Mouse (Mus musculus) ES-E14 (cell line): ENCODE measurements around the gene Smad3. TPM values are rescaled to one million over a fixed set of nuclear protein-coding genes. Genes with fewer than 3 reads are reported as not detected.

ENCODE experiments used
- DNase-seq: peaks from one replicate; pipeline ENCODE4 v3.0.0-alpha.2; 2013; ENCODE audit warnings: low read depth, low spot score
- H3K27ac ChIP-seq: 2 replicates; pipeline ENCODE4 v1.5.1; 2012; ENCODE audit warnings: low read depth, mild to moderate bottlenecking, low read length, moderate library complexity, mixed read lengths; ENCODE audit not compliant: poor library complexity, insufficient read depth, severe bottlenecking
- H3K36me3 ChIP-seq: 2 replicates; pipeline ENCODE4 v1.6.1; 2012; ENCODE audit warnings: mild to moderate bottlenecking, low read length, moderate library complexity, mixed read lengths; ENCODE audit not compliant: control insufficient read depth, poor library complexity, insufficient read depth, severe bottlenecking
- H3K4me1 ChIP-seq, 2 experiments: fragments of 150-350 bp in 1 of 2; sonication (generic) in 1 of 2; 2 replicates each; pipeline ENCODE4 v1.6.1; 2012; ENCODE audit warnings: low read length in 2 of 2, mild to moderate bottlenecking in 1 of 2, mixed read lengths in 1 of 2; ENCODE audit not compliant: control insufficient read depth in 2 of 2, insufficient read depth in 2 of 2, poor library complexity in 1 of 2
- H3K4me3 ChIP-seq, 2 experiments: fragments of 150-350 bp in 1 of 2; sonication (generic) in 1 of 2; 2 replicates each; pipeline ENCODE4 v1.5.1; 2012; ENCODE audit warnings: low read length in 2 of 2, low read depth in 1 of 2, mild to moderate bottlenecking in 1 of 2, mixed read lengths in 1 of 2; ENCODE audit not compliant: insufficient read depth in 1 of 2, poor library complexity in 1 of 2, severe bottlenecking in 1 of 2
- H3K9ac ChIP-seq: 2 replicates; pipeline ENCODE4 v1.6.1; 2012; ENCODE audit warnings: low read depth, mild to moderate bottlenecking, low read length, mixed read lengths; ENCODE audit not compliant: poor library complexity, insufficient read depth, severe bottlenecking
- H3K9me3 ChIP-seq: fragments of 150-350 bp; sonication (generic); 2 replicates; pipeline ENCODE4 v1.6.1; 2012; ENCODE audit warnings: low read depth, mild to moderate bottlenecking, low read length; ENCODE audit not compliant: control insufficient read depth, insufficient read depth
- CHD2 ChIP-seq: IDR thresholded peaks from 2 replicates; pipeline ENCODE4 v1.6.1; 2014; ENCODE audit warnings: mild to moderate bottlenecking, low read depth, low read length, inconsistent platforms
- HCFC1 ChIP-seq: IDR thresholded peaks from 2 replicates; pipeline ENCODE4 v1.6.1; 2012; ENCODE audit warnings: low read length, inconsistent platforms, borderline replicate concordance; ENCODE audit not compliant: insufficient read depth
- MAFK ChIP-seq: IDR thresholded peaks from 2 replicates; pipeline ENCODE4 v1.6.1; 2014; ENCODE audit warnings: mild to moderate bottlenecking, low read depth, low read length, inconsistent platforms; ENCODE audit not compliant: insufficient read depth
- ZC3H11A ChIP-seq: IDR thresholded peaks from 2 replicates; pipeline ENCODE4 v1.6.1; 2012; ENCODE audit warnings: low read depth, mild to moderate bottlenecking, inconsistent platforms, low read length, borderline replicate concordance
- ZNF384 ChIP-seq: IDR thresholded peaks from 2 replicates; pipeline ENCODE4 v1.6.1; 2012; ENCODE audit warnings: low read depth, low read length, inconsistent platforms
- in situ Hi-C, 2 experiments: fragments of 600-800 bp; cut with MboI; formaldehyde crosslinking; loops; one replicate each; pipeline ENCODE4 v1.15.1; 2025; ENCODE audit warnings: low sequenced_read_pairs in 2 of 2, inconsistent platforms in 1 of 2; ENCODE audit not compliant: unreplicated experiment in 2 of 2
- total RNA-seq: library from RNA; depleted of rRNA; stranded (reverse); fragments of 300-350 nt; gene quantifications from 2 replicates; pipeline ENCODE4 v1.2.3, GENCODE M21; 2012

Smad3 gene
- total RNA-seq, 1 experiment, result 15.2 TPM

- H3K27ac ChIP-seq, result no peak overlapping the region
- in situ Hi-C loops, result no loop called here
- DNase-seq, result no peak
- no peaks in the 10 kb centered on the region for H3K36me3 ChIP-seq
- H3K9ac ChIP-seq, result no peak overlapping the region
- TF ChIP-seq MAFK (no peak), HCFC1 (no peak), CHD2 (no peak), ZNF384 (no peak), ZC3H11A (no peak)
- H3K4me1 ChIP-seq, result no peaks in the 10 kb centered on the region
- H3K4me3 ChIP-seq, result no peak overlapping the region
- no peaks in the 10 kb centered on the region for H3K9me3 ChIP-seq
These were observed 84.8 kb downstream of the Smad3 start for GRCm38 (mm10) chr9:63672797-63673493.

- no peak for DNase-seq
- TF ChIP-seq ZNF384 (no peak), MAFK (no peak), ZC3H11A (no peak), CHD2 (no peak), HCFC1 (no peak)
- H3K4me1 ChIP-seq, result no peaks in the 10 kb centered on the region
- no peak overlapping the region for H3K4me3 ChIP-seq
- H3K9ac ChIP-seq, result no peak overlapping the region
- no peak overlapping the region for H3K27ac ChIP-seq
- no peaks in the 10 kb centered on the region; the same call in 1 of the 2 replicates for H3K36me3 ChIP-seq
- no peaks in the 10 kb centered on the region for H3K9me3 ChIP-seq
- in situ Hi-C loops, result no loop called here
These were observed 88.0 kb downstream of the Smad3 start for GRCm38 (mm10) chr9:63669816-63670215.

- Histone ChIP-seq H3K27ac (no peak overlapping the region), H3K9me3 (no peaks in the 10 kb centered on the region), H3K4me1 (peaks cover 0 to 7% of the 10 kb centered on the region in 2 experiments; a peak in 2 of 4 replicates), H3K36me3 (no peaks in the 10 kb centered on the region; the same call in 1 of the 2 replicates), H3K4me3 (no peak overlapping the region), H3K9ac (no peak overlapping the region)
- DNase-seq, result no peak
- TF ChIP-seq CHD2, result no peak
- in situ Hi-C loops, result no loop called here
These were observed 89.2 kb downstream of the Smad3 start for GRCm38 (mm10) chr9:63668621-63669020.

GRCm38 (mm10) chr9:63667373-63667724, 90.4 kb downstream of the Smad3 start:
- no peak for DNase-seq
- Histone ChIP-seq H3K36me3 (no peaks in the 10 kb centered on the region; the same call in 1 of the 2 replicates), H3K9ac (no peak overlapping the region), H3K9me3 (no peaks in the 10 kb centered on the region), H3K4me3 (no peak overlapping the region), H3K4me1 (peaks cover 0 to 9% of the 10 kb centered on the region in 2 experiments; a peak in 2 of 4 replicates), H3K27ac (no peak overlapping the region; the same call in 1 of the 2 replicates)
- in situ Hi-C loops, result no loop called here
- no peak for TF ChIP-seq CHD2
- TF ChIP-seq HCFC1, result no peak

GRCm38 (mm10) chr9:63666612-63667372, 91.0 kb downstream of the Smad3 start:
- H3K27ac ChIP-seq, result no peak overlapping the region
- no peak overlapping the region for H3K4me3 ChIP-seq
- TF ChIP-seq ZNF384, result no peak
- no peak for TF ChIP-seq CHD2
- no peak for TF ChIP-seq ZC3H11A
- TF ChIP-seq MAFK, result no peak
- TF ChIP-seq HCFC1, result no peak
- no peaks in the 10 kb centered on the region; the same call in 1 of the 2 replicates for H3K36me3 ChIP-seq
- in situ Hi-C loops, result no loop called here
- no peaks in the 10 kb centered on the region for H3K9me3 ChIP-seq
- no peak for DNase-seq
- no peak overlapping the region for H3K9ac ChIP-seq
- H3K4me1 ChIP-seq, result peaks cover 0 to 9% of the 10 kb centered on the region in 2 experiments; a peak in 2 of 4 replicates
